In the genomic region with DNA sequence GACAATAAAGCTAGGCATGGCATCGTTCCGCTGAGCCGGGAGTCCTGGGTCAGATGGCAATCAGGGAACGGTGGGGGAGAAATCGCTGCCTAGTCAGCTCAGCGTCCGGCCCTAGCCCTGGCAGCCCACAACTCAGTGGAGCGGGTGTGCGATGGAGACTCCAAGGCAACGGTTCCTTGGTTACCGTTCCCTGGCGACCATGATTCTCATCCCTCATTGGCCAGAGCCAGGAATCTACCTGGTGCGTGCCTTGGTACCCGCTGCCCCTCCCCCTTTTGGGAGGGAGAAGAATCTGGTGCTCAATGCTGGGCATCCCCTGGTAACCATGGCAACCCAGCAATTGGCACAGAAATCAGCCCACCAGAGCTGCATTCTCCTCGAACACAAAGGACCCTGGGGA, we compare ENCODE assay signal across 9 mouse cellular contexts. TPM values are rescaled to one million over a fixed set of nuclear protein-coding genes. Genes with fewer than 3 reads are reported as not detected.
DNase-seq lines count a peak whose midpoint lies in the region; ATAC-seq and TF ChIP-seq lines count a peak whose summit lies in the region.
"Had no signal": no experiment of that assay in that cellular context is flagged by ENCODE, and none has a peak within 500 bp of the region (broad histone marks: within the 10 kb centered on the region; RNA-seq: fewer than 3 reads in every experiment).

No protein-coding gene starts in this region.

- peak; percentile 23 for DNase-seq in lung, embryonic 14.5 days
- no peak for DNase-seq in lung, adult 18-20 months
- DNase-seq in frontal cortex, adult 2 months (ENCODE audit: extremely low spot score in 1 of 2, low spot score in 1 of 2), result peak; percentile 95 to 96
- DNase-seq in left cerebral cortex, adult 11 months (ENCODE audit: low spot score), result peak; percentile 92
- DNase-seq in adrenal gland, adult (ENCODE audit: inconsistent age in 2 of 2, low spot score in 1 of 2), result no peak
- DNase-seq in thymus, postnatal 4 days, result no peak

- ATAC-seq in lung, embryonic 14.5 days (ENCODE audit: insufficient read depth), result no peak
- ATAC-seq in neural tube, embryonic 13.5 days (ENCODE audit: low read depth), result peak; percentile 71
- no peak for ATAC-seq in megakaryocyte-erythroid progenitor cell, adult 5-6 weeks (replicated peaks; ENCODE audit: low FRiP score, low TSS enrichment, poor library complexity, severe bottlenecking)

- H3K36me3 ChIP-seq in lung, embryonic 14.5 days (ENCODE audit: insufficient read depth), result peaks cover 47% of the 10 kb centered on the region
- peaks cover 45% of the 10 kb centered on the region for H3K36me3 ChIP-seq in neural tube, embryonic 13.5 days
- H3K36me3 ChIP-seq: liver, embryonic 15.5 days had no signal

- WGBS in lung, embryonic 14.5 days, result 45% methylated on average over 15 of the region's 15 CpGs
- WGBS in neural tube, embryonic 13.5 days, result 6% methylated on average over 15 of the region's 15 CpGs

- no peak overlapping the region for H3K9ac ChIP-seq in lung, embryonic 14.5 days
- peak overlapping the region; percentile 100 for H3K9ac ChIP-seq in neural tube, embryonic 13.5 days
- H3K9ac ChIP-seq: liver, embryonic 15.5 days had no signal

- H3K4me3 ChIP-seq in lung, embryonic 14.5 days (ENCODE audit: low read depth, low read length), result no peak overlapping the region
- peak overlapping the region; percentile 99 for H3K4me3 ChIP-seq in neural tube, embryonic 13.5 days
- H3K4me3 ChIP-seq: liver, embryonic 15.5 days had no signal

- no peak for TF ChIP-seq CTCF in lung, embryonic 14.5 days (IDR thresholded peaks at IDR 0.05; ENCODE audit: low read depth)

- H3K4me2 ChIP-seq in lung, embryonic 14.5 days, result peak overlapping the region; percentile 27; the same call in 1 of the 2 replicates
- peak overlapping the region; percentile 100 for H3K4me2 ChIP-seq in neural tube, embryonic 13.5 days
- H3K4me2 ChIP-seq: liver, embryonic 15.5 days had no signal

- H3K27ac ChIP-seq in lung, embryonic 14.5 days (ENCODE audit: low read depth), result no peak overlapping the region
- H3K27ac ChIP-seq in neural tube, embryonic 13.5 days (replicated peaks), result peak overlapping the region; percentile 99
- H3K27ac ChIP-seq: liver, embryonic 15.5 days had no signal

- H3K27me3 ChIP-seq in lung, embryonic 14.5 days (ENCODE audit: insufficient read depth, low read length), result no peaks in the 10 kb centered on the region
- no peaks in the 10 kb centered on the region for H3K27me3 ChIP-seq in neural tube, embryonic 13.5 days

- H3K4me1 ChIP-seq in lung, embryonic 14.5 days (ENCODE audit: insufficient read depth), result peaks cover 19% of the 10 kb centered on the region
- H3K4me1 ChIP-seq in neural tube, embryonic 13.5 days (replicated peaks), result peaks cover 59% of the 10 kb centered on the region

- H3K9me3 ChIP-seq in lung, embryonic 14.5 days (ENCODE audit: low read depth, low read length), result no peaks in the 10 kb centered on the region
- H3K9me3 ChIP-seq in neural tube, embryonic 13.5 days, result no peaks in the 10 kb centered on the region
- H3K9me3 ChIP-seq: liver, embryonic 15.5 days had no signal

RNA-seq across cellular contexts. Expression of gene Dbn1, which starts 4.3 kb away (rescaled TPM):
- polyA plus RNA-seq in lung, embryonic 14.5 days (2014; fragmentation: Nextera tagmentation; extraction: Ambion mirVana), result 135 and 153 TPM in 2 replicates
- 366 and 391 TPM in 2 replicates for polyA plus RNA-seq in frontal cortex, adult 2 months (2012; rRNA removed)
- 574 and 615 TPM in 2 replicates for polyA plus RNA-seq in neural tube, embryonic 13.5 days (2015; fragmentation: Nextera tagmentation; extraction: Ambion mirVana)
- 0.84 TPM in 1 of 2 replicates, not detected in the other for total RNA-seq in megakaryocyte-erythroid progenitor cell, adult 5-6 weeks (2014; fragmentation: Nextera tagmentation)
- total RNA-seq in megakaryocyte-erythroid progenitor cell, adult 5-6 weeks (2017), result 2.4 TPM in 1 of 2 replicates, not detected in the other

RNA-seq across cellular contexts. Expression of gene Prr7, which starts 19.5 kb away (rescaled TPM):
- 0.46 and 0.53 TPM in 2 replicates for polyA plus RNA-seq in lung, embryonic 14.5 days (2014; fragmentation: Nextera tagmentation; extraction: Ambion mirVana)
- polyA plus RNA-seq in frontal cortex, adult 2 months (2012; rRNA removed), result 67.1 and 81.0 TPM in 2 replicates
- polyA plus RNA-seq in neural tube, embryonic 13.5 days (2015; fragmentation: Nextera tagmentation; extraction: Ambion mirVana), result 2.5 and 3.1 TPM in 2 replicates
- total RNA-seq in megakaryocyte-erythroid progenitor cell, adult 5-6 weeks (2014; fragmentation: Nextera tagmentation), result not detected in 2 replicates
- not detected in 2 replicates for total RNA-seq in megakaryocyte-erythroid progenitor cell, adult 5-6 weeks (2017)
- polyA plus RNA-seq: liver, embryonic 15.5 days had no signal

RNA-seq across cellular contexts. Expression of gene Pdlim7, which starts 29.9 kb away (rescaled TPM):
- polyA plus RNA-seq in lung, embryonic 14.5 days (2014; fragmentation: Nextera tagmentation; extraction: Ambion mirVana), result 185 and 199 TPM in 2 replicates
- polyA plus RNA-seq in frontal cortex, adult 2 months (2012; rRNA removed), result 174 and 242 TPM in 2 replicates
- 155 and 167 TPM in 2 replicates for polyA plus RNA-seq in neural tube, embryonic 13.5 days (2015; fragmentation: Nextera tagmentation; extraction: Ambion mirVana)
- total RNA-seq in megakaryocyte-erythroid progenitor cell, adult 5-6 weeks (2014; fragmentation: Nextera tagmentation), result 11.5 and 13.2 TPM in 2 replicates
- total RNA-seq in megakaryocyte-erythroid progenitor cell, adult 5-6 weeks (2017), result 3.0 and 4.3 TPM in 2 replicates

RNA-seq across cellular contexts. Expression of gene Grk6, which starts 38.7 kb away (rescaled TPM):
- polyA plus RNA-seq in lung, embryonic 14.5 days (2014; fragmentation: Nextera tagmentation; extraction: Ambion mirVana), result 64.3 and 71.0 TPM in 2 replicates
- polyA plus RNA-seq in frontal cortex, adult 2 months (2012; rRNA removed), result 70.6 and 74.3 TPM in 2 replicates
- polyA plus RNA-seq in neural tube, embryonic 13.5 days (2015; fragmentation: Nextera tagmentation; extraction: Ambion mirVana), result 35.7 and 38.5 TPM in 2 replicates
- total RNA-seq in megakaryocyte-erythroid progenitor cell, adult 5-6 weeks (2014; fragmentation: Nextera tagmentation), result 61.4 and 80.6 TPM in 2 replicates
- 67.7 and 82.4 TPM in 2 replicates for total RNA-seq in megakaryocyte-erythroid progenitor cell, adult 5-6 weeks (2017)

RNA-seq across cellular contexts. Expression of gene Dok3, which starts 45.5 kb away (rescaled TPM):
- polyA plus RNA-seq in lung, embryonic 14.5 days (2014; fragmentation: Nextera tagmentation; extraction: Ambion mirVana), result 2.0 and 2.6 TPM in 2 replicates
- polyA plus RNA-seq in frontal cortex, adult 2 months (2012; rRNA removed), result 14.7 and 19.6 TPM in 2 replicates
- polyA plus RNA-seq in neural tube, embryonic 13.5 days (2015; fragmentation: Nextera tagmentation; extraction: Ambion mirVana), result 4.2 and 4.6 TPM in 2 replicates
- 1.5 and 2.2 TPM in 2 replicates for total RNA-seq in megakaryocyte-erythroid progenitor cell, adult 5-6 weeks (2014; fragmentation: Nextera tagmentation)
- total RNA-seq in megakaryocyte-erythroid progenitor cell, adult 5-6 weeks (2017), result 1.8 and 2.9 TPM in 2 replicates

Comparison
In these comparisons a context has a peak if more than half of its experiments do, and no peak if none do; other contexts are left out.
1. DNase-seq: peak in lung, embryonic 14.5 days (single experiment), frontal cortex, adult 2 months (2 of 2) and left cerebral cortex, adult 11 months (single experiment); none in lung, adult 18-20 months (0 of 2), adrenal gland, adult (0 of 2) and thymus, postnatal 4 days (single experiment).
2. RNA of gene Prr7, which starts 19.5 kb away (polyA plus RNA-seq): 67.1 to 81.0 TPM in frontal cortex, adult 2 months; 2.5 to 3.1 TPM in neural tube, embryonic 13.5 days and 0.46 to 0.53 TPM in lung, embryonic 14.5 days; every median in the first group is over 10 times any median in the second.